Mouse (Mus musculus): ENCODE measurements around the gene Gm21721.
"Not testable (repeated sequence)": the region's sequence is repeated elsewhere in the genome, so short reads cannot be mapped to it uniquely, and the experiment has no call there.

Gm21721 gene

DNA sequence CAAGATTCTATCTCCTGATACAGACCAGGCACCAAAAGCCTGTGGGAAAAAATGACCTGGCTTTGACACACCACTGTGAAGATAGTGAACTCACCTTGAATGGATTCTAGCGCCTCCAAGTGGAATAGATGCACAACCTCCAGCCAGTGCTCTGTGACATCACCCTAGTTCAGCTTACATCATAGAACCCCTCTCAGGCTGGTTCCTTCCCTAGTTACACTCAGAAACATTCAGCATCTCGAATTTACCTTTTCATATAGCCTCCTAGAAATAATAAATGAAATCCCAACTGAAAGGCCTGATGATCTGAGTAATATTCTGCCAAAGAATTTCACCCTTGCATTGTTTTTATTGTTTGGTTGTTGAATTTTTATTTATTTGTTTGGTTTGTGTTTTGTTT, at the start of gene Gm21721:
Gene Gm21721 (minus strand): TSS at position 101 of the 400 bp plus-strand sequence.
- not testable (repeated sequence) for DNase-seq (ENCODE audit: extremely low read depth, low read depth, low spot score)
